Mouse (Mus musculus): ENCODE measurements around the gene Slc39a1.
A peak's percentile ranks its signal among the peaks of the same experiment; 100 is the strongest.
"Not testable (repeated sequence)": the region's sequence is repeated elsewhere in the genome, so short reads cannot be mapped to it uniquely, and the experiment has no call there.

The Slc39a1 gene

DNA sequence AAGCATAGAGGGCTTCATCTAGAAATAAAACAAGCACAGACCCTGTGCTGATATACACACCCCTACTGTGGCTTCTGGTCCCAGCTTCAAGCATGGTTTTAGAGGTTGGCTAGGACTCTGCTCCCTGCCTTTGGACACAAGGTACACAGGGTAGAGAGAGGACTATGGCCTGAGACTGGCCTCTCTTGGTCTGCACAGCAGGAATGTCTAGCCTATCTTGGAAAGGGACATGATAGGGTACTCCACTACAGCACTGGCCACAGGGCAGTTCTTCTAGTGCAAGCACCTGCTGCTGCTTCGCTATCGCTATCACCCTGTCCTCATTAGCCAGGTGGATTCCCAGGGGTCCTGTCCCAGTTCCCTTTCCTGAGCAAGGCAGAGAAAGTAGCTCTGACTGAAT, 6.7 kb upstream of the Slc39a1 start:
- no peak for DNase-seq (ENCODE audit: extremely low spot score, low spot score)

DNA sequence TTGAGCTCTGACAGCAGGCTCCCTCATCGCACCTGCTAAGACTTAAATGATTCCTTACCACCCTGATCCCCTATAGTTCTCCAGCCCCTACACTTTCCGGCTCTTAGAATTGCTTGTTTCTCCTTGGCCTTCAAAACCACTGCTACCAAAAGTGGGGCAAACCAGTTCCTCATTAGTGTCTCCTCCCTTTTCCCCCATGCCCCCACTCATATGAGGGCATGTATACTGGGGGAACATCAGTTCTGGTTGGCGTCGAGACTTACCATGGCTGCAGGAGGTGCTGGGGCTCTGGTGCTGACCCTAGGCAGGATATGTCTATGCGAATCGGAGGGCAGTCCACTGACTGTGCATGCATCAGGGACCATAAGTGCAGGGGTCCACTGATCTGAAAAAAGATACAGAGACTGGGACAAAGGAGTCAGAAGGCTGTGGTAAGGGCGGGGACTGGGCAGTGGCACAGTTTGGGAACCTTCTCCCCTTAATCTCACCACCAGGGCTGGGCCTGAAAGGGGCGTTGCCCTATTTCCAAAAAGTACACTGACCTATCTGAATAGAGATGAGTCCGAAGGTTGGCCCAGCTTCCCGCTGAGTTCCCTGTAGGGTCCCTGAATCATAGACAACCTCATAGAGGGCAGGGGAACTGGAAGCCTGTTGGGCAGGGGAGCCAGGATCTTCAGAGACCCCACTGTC, 6.2 kb upstream of the Slc39a1 start:
- DNase-seq (ENCODE audit: extremely low spot score, low spot score): no peak

DNA sequence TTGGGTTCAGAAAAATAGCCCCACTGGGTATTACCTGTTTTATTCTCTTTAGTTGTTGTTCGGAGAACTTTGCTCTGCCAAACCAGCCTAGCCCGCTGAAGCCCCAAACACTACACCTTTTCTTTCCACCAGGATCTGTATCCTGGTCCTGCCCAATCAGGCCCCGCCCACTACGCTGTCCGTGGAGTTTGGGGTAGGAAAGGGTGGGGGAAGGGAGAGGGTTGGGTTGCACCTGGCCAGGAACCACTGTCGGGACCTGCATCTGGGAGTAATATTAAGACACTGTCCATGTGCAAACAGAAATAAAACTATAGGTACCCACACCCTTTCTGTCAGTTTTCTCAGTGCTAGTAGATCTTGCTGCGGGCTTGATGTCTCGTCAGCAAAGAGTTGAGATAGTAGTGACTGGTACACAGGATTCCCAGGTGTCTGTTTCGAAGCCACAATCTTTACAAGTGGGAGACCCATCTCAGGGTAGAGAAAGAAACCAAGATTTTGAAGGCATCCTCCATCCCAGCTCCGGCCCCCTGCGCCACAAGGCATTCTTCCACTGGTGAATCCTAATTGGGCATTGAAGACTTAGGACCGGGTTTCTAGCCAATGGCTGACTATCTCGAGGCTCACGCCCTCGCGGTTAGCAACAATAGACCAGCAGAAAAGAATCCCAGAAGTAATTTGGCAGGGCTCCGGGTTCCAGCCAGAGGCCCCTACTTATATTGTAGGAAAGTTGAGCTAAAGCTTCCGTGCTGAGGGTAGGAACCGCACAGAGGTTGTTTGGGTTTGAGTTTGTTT, 4.8 kb upstream of the Slc39a1 start, which contains the start of gene Creb3l4:
Gene Creb3l4, minus strand, starts transcription at position 529 of the 792 bp plus-strand sequence.
- peak; percentile 69 for DNase-seq (ENCODE audit: extremely low spot score, low spot score)

DNA sequence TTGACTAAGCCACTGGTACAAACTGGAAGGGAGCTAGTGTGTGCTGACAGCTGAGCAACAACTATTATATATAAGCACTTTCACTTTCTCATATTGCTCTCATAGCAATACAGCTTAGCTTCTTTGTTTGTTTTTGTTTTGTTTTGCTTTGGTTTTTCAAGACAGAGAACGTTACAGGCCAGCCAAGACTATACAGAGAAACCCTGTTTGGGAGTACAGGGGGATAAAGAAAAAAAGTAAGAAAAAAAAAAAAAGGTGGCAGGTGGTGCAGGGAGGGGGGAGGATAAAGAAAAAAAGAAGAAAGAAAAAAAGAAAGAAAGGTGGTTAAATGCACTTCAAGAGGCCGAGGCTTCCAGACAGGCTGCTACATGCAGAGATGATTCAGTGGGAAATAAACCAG, 2.6 kb upstream of the Slc39a1 start:
- DNase-seq (ENCODE audit: extremely low spot score, low spot score): no peak

DNA sequence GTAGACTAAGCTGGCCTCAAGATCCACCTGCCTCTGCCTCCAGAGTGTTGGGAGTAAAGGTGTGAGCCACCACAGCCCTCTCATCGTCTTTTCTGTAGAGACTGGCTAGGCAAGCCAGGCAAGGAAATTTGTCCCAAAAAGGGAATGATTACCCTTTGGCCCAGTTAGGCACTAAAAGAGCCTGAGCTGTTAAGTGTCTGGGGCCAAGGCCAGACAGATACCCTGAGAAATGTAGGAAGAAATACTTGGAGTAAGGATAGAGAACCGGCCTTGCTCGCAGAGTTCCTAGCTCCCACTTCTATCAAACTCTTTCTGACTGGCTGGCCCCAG, 377 bp upstream of the Slc39a1 start:
- DNase-seq (ENCODE audit: extremely low spot score, low spot score): no peak

DNA sequence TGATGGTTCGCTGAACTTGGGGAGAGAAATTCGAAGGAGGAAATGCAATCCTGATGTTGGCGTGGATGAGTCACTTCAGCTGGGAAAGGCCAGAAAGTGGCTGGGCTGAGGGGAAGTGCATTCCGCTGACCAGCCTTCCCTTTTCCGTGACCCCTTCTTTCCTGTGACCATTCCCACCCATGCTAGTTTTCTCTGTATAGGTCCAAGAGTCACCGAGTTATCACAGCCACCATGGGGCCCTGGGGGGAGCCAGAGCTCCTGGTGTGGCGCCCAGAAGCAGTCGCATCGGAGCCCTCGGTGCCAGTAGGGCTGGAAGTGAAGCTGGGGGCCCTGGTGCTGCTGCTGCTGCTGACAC, 751 bp downstream of the Slc39a1 start:
- DNase-seq (ENCODE audit: extremely low spot score, low spot score): no peak

DNA sequence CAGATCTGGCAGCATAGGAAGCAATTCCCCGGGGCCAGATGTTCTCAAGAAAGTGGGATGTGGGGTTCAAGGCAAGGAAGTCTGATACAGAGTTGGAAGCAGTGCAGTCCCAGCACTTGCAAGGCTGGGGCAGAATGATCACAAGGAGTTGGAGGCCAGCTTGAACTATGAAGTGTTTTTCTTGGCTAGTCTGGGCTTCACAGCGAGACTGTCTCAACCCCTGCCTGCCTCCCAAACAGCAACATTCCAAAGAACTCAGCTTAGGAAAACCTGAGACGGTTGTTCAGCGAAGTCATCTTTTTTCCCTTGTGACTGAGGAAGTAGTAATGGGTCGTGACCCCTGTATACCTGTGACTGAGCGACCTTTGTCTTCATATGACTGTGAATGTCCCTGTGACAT, 2.8 kb downstream of the Slc39a1 start:
- DNase-seq (ENCODE audit: extremely low spot score, low spot score): no peak

DNA sequence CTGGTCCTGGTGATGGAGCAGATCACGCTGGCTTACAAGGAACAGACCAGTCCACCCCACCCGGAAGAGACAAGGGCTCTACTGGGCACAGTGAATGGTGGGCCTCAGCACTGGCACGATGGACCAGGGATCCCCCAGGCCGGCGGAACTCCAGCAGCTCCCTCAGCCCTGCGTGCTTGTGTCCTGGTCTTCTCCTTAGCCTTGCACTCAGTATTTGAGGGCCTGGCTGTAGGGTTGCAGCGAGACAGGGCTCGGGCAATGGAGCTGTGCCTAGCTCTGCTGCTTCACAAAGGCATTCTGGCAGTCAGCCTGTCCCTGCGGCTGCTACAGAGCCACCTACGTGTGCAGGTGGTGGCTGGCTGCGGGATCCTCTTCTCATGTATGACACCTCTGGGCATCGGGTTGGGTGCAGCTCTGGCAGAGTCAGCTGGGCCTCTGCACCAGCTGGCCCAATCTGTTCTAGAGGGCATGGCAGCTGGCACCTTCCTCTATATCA, 3.8 kb downstream of the Slc39a1 start:
- not testable (repeated sequence) for DNase-seq (ENCODE audit: extremely low spot score, low spot score)

DNA sequence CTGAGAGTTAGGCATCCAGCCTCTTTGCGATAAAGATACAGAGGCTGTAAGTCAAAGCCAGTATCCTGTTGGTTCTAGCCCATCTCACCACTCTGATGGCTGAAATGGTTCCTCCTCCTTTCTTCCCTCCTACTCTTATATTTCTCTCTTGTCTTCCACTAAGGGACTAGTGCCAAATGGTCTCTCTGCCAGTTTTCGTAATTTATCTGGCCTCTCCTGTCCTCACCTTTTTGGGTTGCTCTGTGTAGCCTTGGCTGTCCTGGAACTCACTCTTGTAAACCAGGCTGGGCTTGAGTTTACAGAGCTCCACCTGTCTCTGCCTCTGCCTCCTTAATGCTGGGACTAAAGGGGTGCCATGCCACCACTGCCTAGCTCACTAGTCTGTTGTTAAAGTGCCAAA, 4.7 kb downstream of the Slc39a1 start:
- not testable (repeated sequence) for DNase-seq (ENCODE audit: extremely low spot score, low spot score)

DNA sequence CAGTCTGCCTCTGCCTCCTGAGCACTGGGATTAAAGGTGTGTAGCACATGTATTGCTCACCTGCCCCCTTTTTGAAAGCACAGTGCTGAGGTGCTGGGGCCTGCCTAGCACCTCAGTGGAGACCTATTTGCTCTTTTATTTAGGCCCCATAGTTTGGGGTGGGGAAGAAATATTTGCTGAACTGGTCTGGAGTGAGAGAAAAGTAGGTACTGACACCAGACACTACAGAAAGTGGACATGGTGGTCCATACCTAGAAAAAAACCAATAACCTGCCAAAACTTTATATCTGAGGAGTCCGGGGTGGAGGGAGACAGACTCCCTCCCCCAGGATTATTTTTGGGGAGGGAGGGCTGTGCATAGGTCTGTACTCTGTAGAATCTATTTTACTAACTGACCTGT, 5.2 kb downstream of the Slc39a1 start:
- not testable (repeated sequence) for DNase-seq (ENCODE audit: extremely low spot score, low spot score)

DNA sequence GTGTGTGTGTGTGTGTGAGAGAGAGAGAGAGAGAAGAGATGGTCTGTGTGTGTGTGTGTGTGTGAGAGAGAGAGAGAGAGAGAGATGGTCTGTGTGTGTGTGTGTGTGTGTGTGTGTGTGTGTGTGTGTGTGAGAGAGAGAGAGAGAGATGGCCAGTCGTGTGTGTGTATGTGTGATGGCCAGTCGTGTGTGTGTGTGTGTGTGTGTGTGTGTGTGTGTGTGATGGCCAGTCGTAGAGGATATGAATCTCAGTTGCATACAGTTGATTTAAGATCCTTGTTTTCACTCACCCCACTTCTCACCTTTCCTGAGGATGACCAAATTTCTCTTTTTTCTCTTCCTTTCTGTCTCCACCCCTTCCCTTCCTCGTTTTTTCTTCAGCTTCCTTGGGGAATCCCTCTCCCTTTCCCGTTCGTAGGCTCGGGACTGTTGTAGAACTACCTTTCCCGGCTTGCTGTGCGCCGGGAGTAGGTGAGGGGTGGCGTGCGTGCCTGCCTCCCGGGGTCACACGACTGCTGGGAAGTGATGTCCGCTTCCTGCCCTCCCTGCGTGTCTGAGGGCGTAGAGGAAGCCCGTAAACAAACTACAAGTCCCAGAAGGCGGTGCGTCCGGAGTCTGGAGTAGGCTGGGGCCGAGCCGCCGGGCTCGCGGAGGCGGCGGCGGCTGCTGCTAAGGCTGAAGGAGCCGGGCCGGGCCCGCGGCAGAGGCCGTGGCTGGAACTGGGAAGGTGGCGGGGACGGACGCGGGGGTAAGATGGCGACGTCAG, 5.9 kb downstream of the Slc39a1 start, which contains the start of gene Crtc2:
Gene Crtc2, plus strand, starts transcription at position 511 of the 766 bp plus-strand sequence.
- DNase-seq (ENCODE audit: extremely low spot score, low spot score): peak; percentile 92

DNA sequence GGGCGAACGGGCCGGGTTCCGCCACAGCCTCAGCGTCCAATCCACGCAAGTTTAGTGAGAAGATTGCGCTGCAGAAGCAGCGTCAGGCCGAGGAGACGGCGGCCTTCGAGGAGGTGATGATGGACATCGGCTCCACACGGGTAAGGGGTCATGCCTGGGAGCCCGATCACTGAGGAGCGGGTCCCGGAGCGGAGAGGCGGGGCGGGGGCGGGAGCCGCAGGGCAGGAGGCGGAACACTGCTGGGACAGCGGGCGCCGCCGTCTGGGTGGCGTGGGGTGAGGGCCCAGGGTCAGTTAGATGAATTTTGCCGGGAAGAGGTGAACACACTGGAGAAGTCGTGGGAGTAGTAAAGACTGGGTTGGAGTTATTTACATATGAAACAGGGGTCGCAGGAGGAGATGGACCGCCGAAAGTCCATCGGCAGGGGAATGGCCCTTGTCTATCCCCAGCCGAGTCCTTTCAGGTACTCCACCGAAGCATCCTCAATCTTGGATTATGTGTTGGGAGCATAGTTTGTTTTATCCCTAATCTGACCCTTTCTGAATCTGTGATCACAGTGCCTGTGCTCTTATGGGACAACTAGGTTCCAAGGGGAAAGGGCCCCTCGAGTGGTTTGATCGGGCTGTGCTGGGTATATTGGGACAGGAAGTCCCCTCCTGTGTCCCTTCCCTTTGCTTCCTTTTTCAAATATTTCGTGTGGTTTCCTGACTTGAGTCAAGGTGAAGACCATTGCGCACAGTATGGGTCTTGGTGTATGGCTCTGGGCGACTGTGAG, 6.6 kb downstream of the Slc39a1 start:
- no peak for DNase-seq (ENCODE audit: extremely low spot score, low spot score)

DNA sequence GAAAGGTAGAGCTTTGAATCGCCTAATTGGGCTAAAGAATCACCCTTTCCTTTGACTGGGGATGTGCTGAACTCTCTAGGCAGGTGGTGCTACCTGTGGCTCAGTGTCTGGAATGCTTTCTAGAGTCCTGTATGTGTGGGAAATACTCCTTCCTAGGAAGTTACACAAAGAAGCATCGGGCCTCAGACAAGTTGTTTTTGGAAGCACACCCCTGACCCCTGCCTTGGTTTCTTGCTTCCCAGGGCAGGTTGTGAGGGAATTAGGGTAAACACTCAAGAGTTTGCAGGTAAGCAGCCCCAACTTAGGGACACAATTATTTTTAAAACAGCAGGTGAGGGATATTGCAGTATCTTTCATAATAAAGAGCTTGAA, 7.2 kb downstream of the Slc39a1 start:
- no peak for DNase-seq (ENCODE audit: extremely low spot score, low spot score)

DNA sequence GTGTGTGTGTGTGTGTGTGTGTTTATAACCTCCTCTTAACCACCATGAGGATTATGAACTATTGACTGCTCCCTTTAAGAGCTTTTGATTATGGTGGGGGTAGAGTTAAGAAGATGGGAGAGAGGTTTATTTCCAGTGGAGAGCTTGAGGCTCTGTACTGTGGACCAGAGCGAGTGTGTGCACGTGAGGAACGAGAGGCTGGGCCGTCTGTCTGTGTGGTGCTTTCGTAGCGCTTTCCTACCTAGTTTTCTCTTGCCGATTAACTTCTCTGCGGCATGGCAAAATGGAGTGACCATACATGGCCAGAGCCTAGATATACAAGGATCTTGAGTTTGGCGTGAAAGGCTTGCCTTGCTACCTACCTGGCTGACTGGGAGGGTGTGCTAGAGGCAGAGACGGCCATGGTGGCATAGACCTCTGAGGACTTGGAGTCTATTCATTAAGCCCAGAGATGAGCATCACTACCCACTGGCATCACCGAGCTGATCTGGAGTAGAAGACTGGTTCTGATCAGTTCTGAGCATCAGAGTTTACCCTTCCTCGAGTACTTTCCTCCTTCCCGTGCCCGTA, 7.9 kb downstream of the Slc39a1 start:
- no peak for DNase-seq (ENCODE audit: extremely low spot score, low spot score)

DNA sequence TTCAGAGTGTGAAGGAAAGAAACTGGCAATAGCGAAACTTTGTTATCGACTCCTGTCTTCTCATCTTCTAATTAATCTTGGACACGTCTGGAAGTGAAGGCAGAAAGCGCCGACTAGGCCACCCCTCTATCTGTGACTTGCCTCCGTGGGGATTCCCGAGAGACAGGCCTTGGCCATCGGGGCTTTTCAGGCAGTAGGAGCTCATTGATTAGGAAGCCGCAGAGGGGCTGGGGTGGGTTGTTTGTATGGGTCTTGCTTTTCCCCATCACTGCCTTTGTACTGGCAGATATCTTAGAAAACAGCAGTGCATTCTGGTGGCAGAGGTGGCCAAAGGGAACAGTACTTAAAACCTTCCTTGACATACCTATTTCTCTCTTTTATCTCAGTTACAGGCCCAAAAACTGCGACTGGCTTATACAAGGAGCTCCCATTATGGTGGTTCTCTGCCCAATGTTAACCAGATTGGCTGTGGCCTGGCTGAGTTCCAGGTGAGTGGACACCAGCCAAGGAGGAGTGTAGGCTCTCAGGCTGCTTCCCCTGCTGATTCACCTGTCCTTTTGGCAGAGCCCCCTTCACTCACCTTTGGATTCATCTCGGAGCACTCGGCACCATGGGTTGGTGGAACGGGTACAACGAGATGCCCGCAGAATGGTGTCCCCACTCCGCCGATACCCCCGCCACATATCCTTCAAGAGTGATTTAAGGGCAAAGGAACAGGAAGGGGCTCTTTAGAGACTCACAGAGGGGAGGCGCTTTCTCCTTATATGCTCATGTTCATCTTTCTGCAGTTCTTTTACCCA, 9.0 kb downstream of the Slc39a1 start:
- DNase-seq (ENCODE audit: extremely low spot score, low spot score): no peak

DNA sequence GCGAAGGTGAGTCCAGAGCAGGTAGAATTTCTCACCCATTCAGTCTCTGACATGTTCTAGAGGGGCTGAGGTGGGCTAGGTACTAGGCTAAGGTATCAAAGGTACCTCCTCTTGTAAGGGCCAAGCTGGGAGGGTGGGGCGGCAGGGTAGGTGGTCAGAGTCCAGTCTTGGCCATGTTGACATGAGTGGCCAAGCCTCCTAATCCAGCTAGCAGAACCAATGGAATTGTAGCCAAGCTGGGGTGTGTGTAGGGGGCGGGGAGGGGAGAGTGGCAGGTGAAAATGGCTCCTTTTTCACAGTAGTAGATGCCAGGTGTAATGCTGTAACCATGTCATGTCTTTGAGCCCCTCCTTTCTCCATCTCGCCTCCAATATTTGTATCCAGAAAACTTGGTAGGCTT, 10.5 kb downstream of the Slc39a1 start:
- no peak for DNase-seq (ENCODE audit: extremely low spot score, low spot score)

DNA sequence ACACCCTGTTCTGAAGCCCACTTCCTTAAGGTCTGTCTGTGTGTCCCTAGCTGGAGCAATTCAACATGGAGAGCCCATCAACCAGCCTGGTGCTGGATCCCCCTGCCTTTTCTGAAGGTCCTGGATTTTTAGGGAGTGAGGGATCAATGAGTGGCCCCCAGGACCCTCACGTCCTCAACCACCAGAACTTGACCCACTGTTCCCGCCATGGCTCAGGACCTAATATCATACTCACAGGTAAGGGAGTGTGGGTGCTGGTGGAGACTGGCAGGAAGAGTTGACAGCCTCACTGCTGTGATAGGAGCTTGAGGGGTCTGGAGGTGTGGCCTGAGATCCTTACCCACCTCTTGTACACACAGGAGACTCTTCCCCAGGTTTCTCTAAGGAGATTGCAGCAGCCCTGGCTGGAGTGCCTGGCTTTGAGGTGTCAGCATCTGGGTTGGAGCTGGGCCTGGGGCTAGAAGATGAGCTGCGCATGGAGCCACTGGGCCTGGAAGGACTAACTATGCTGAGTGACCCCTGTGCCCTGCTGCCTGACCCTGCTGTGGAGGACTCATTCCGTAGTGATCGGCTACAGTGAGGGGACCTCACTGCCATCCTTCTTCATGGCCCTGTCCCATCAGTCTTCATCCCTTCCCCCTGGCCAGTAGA, 15.3 kb downstream of the Slc39a1 start:
- DNase-seq (ENCODE audit: extremely low spot score, low spot score): no peak

DNA sequence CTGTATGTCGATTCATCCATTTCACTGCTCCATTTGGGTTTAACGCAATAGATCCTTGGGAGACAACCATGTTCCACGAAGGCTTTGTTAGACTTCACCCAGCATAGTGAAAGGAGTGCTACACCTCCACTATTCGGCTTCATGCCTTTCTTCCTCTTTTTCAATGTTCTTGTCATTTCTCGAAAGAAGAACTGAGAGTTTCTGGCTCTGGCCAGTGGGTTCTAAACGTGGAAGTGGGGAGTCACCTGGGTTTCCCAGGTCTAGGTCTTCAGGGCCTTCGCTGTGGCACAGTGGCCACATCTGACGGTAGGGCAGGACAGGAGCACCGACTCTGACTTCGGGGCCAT, 16.7 kb downstream of the Slc39a1 start:
- DNase-seq (ENCODE audit: extremely low spot score, low spot score): no peak

DNA sequence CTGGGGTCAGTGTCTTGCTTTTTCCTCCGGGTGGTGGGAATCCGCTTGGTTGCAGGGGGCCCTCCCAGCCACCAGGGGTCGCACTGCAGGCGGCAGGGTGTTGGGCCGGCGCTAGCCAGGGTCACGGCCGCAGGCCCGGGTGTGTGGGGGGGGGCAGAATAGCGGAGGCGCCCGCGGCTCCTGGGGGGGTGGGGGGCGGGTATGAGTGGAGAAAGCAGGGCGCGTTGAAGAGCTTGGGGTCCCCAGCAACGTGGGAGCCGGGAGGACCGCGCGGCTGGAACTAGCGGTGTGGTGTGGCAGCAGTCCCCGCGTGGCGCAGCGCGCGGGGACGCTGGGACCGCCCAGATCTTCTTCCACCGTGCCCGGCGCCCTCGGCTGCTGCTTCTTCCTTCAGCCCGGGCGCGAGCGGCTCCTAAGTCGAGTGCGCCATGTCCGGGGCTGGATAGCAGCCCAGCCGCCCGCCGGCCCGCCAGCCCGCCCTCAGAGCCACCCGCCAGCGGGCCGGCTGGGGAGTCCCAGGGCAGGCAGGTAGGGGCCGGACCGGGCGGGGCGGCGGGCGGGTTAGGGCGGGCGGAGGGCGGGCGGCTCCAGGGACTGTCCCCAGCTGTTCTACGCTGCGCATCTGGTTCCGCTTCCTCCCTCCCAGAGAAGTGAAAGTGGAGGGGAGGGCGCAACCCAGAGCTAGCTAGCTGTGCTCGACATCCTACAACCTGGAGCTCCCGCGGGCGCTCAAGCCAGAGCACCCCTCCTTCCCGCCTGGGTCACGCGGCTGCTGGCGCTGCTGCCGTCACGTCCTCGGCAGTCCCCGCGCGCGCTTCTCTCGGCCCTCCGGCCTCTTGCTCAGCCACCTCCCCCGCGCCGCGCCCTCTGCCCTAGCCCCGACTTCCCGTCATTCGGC, 17.3 kb downstream of the Slc39a1 start, which contains the start of gene Dennd4b:
Gene Dennd4b, plus strand, starts transcription at position 152 of the 898 bp plus-strand sequence.
- peak; percentile 94 for DNase-seq (ENCODE audit: extremely low spot score, low spot score)

Measured in neural tube, embryonic 10.5 days (tissue).